Mouse (Mus musculus) liver, adult (tissue): ENCODE results near the gene Laptm5.

Source experiments
- GATA4 ChIP-seq: IDR thresholded peaks from 2 replicates; pipeline ENCODE4 v1.6.1; 2014; ENCODE audit warnings: mild to moderate bottlenecking, low read length; ENCODE audit not compliant: insufficient replicate concordance

Gene Laptm5

GRCm38 (mm10) chr4:130913077-130913476, at the start of gene Laptm5:
Gene Laptm5, plus strand, starts transcription at chr4:130913125.
- TF ChIP-seq GATA4, result no peak

- no peak for TF ChIP-seq GATA4
These were observed 47.5 kb upstream of the Laptm5 start for GRCm38 (mm10) chr4:130865460-130865859.

- TF ChIP-seq GATA4, result no peak
These were observed 47.0 kb upstream of the Laptm5 start for GRCm38 (mm10) chr4:130865901-130866371.

- no peak for TF ChIP-seq GATA4
These were observed 45.0 kb upstream of the Laptm5 start for GRCm38 (mm10) chr4:130867940-130868339.

GRCm38 (mm10) chr4:130868803-130869202, 44.1 kb upstream of the Laptm5 start:
- TF ChIP-seq GATA4, result no peak

GRCm38 (mm10) chr4:130872414-130872813, 40.5 kb upstream of the Laptm5 start:
- TF ChIP-seq GATA4, result no peak

- no peak for TF ChIP-seq GATA4
These were observed 39.5 kb upstream of the Laptm5 start for GRCm38 (mm10) chr4:130873440-130873839.

GRCm38 (mm10) chr4:130874601-130875000, 38.3 kb upstream of the Laptm5 start:
- TF ChIP-seq GATA4, result no peak

- TF ChIP-seq GATA4, result no peak
These were observed 36.8 kb upstream of the Laptm5 start for GRCm38 (mm10) chr4:130876016-130876726.

- no peak for TF ChIP-seq GATA4
These were observed 34.5 kb upstream of the Laptm5 start for GRCm38 (mm10) chr4:130878273-130879047.

- TF ChIP-seq GATA4, result no peak
These were observed 33.9 kb upstream of the Laptm5 start for GRCm38 (mm10) chr4:130879048-130879384.

GRCm38 (mm10) chr4:130881336-130881735, 31.6 kb upstream of the Laptm5 start:
- no peak for TF ChIP-seq GATA4

GRCm38 (mm10) chr4:130882762-130883161, 30.2 kb upstream of the Laptm5 start:
- peak; percentile 43; the same call in 1 of the 2 replicates for TF ChIP-seq GATA4

GRCm38 (mm10) chr4:130883820-130884533, 28.9 kb upstream of the Laptm5 start:
- no peak for TF ChIP-seq GATA4

- TF ChIP-seq GATA4, result no peak
These were observed 25.7 kb upstream of the Laptm5 start for GRCm38 (mm10) chr4:130887148-130887745.
